Mouse (Mus musculus) frontal cortex, adult 2 months (tissue): Measurements from ENCODE around the gene Plekhg3. TPM values are rescaled to one million over a fixed set of nuclear protein-coding genes. Genes with fewer than 3 reads are reported as not detected.

ENCODE experiments used
- DNase-seq, 2 experiments: peaks; one replicate each; pipeline ENCODE4 v3.0.0; 2022; ENCODE audit warnings: low spot score in 1 of 2; ENCODE audit errors: extremely low spot score in 1 of 2
- polyA plus RNA-seq: library from polyadenylated mRNA; depleted of rRNA; stranded (reverse); fragments of >200 nt; gene quantifications from 2 replicates; pipeline ENCODE4 v1.2.3, GENCODE M21; 2012; rRNA removed

Plekhg3 gene
- 11.6 and 12.6 TPM in 2 replicates for polyA plus RNA-seq

- no peak for DNase-seq
Measured at GRCm38 (mm10) chr12:76530580-76531139, at the start of gene Plekhg3. TSS of gene Plekhg3 (plus strand) at chr12:76530891.

- DNase-seq: no peak
Measured at GRCm38 (mm10) chr12:76482446-76482845, 48.2 kb upstream of the Plekhg3 start.

GRCm38 (mm10) chr12:76482948-76483347, 47.7 kb upstream of the Plekhg3 start:
- no peak for DNase-seq

- DNase-seq: no peak
Measured at GRCm38 (mm10) chr12:76484881-76485280, 45.8 kb upstream of the Plekhg3 start.

- DNase-seq: no peak
Measured at GRCm38 (mm10) chr12:76485381-76485780, 45.3 kb upstream of the Plekhg3 start.

- no peak for DNase-seq
Measured at GRCm38 (mm10) chr12:76486943-76487342, 43.7 kb upstream of the Plekhg3 start.

- DNase-seq: no peak
Measured at GRCm38 (mm10) chr12:76490798-76491197, 39.9 kb upstream of the Plekhg3 start.

GRCm38 (mm10) chr12:76493462-76493861, 37.2 kb upstream of the Plekhg3 start:
- DNase-seq: peak in 1 of 2 experiments; percentile 66

GRCm38 (mm10) chr12:76495381-76495780, 35.3 kb upstream of the Plekhg3 start:
- DNase-seq: no peak

GRCm38 (mm10) chr12:76496324-76496723, 34.4 kb upstream of the Plekhg3 start:
- DNase-seq: peak in 1 of 2 experiments; percentile 77

- no peak for DNase-seq
Measured at GRCm38 (mm10) chr12:76499276-76499675, 31.4 kb upstream of the Plekhg3 start.

- no peak for DNase-seq
Measured at GRCm38 (mm10) chr12:76500055-76500454, 30.6 kb upstream of the Plekhg3 start.

GRCm38 (mm10) chr12:76500896-76501295, 29.8 kb upstream of the Plekhg3 start:
- peak in 1 of 2 experiments; percentile 34 for DNase-seq

- no peak for DNase-seq
Measured at GRCm38 (mm10) chr12:76502981-76503380, 27.7 kb upstream of the Plekhg3 start.

GRCm38 (mm10) chr12:76506522-76506921, 24.2 kb upstream of the Plekhg3 start:
- no peak for DNase-seq

- DNase-seq: no peak
Measured at GRCm38 (mm10) chr12:76507791-76508190, 22.9 kb upstream of the Plekhg3 start.

GRCm38 (mm10) chr12:76508909-76509440, 21.7 kb upstream of the Plekhg3 start:
- DNase-seq: no peak

- DNase-seq: no peak
Measured at GRCm38 (mm10) chr12:76512731-76513130, 18.0 kb upstream of the Plekhg3 start.

- DNase-seq: no peak
Measured at GRCm38 (mm10) chr12:76514842-76515241, 15.8 kb upstream of the Plekhg3 start.

GRCm38 (mm10) chr12:76518000-76518399, 12.7 kb upstream of the Plekhg3 start:
- no peak for DNase-seq

GRCm38 (mm10) chr12:76518909-76519842, 11.5 kb upstream of the Plekhg3 start:
- DNase-seq: no peak
